Mouse (Mus musculus) embryonic fibroblast, embryonic 13.5 days (primary cell): ENCODE measurements around the gene Pla1a.

Source experiments
- CTCF ChIP-seq: IDR thresholded peaks from 2 replicates; pipeline ENCODE4 v1.5.1; 2011; ENCODE audit warnings: mild to moderate bottlenecking, control low read depth, low read length, moderate library complexity, borderline replicate concordance; ENCODE audit not compliant: insufficient read depth
- POLR2A ChIP-seq: IDR thresholded peaks from 2 replicates; pipeline ENCODE4 v1.6.1; 2011; ENCODE audit warnings: low read depth, mild to moderate bottlenecking, control low read depth, low read length, moderate library complexity

DNA sequence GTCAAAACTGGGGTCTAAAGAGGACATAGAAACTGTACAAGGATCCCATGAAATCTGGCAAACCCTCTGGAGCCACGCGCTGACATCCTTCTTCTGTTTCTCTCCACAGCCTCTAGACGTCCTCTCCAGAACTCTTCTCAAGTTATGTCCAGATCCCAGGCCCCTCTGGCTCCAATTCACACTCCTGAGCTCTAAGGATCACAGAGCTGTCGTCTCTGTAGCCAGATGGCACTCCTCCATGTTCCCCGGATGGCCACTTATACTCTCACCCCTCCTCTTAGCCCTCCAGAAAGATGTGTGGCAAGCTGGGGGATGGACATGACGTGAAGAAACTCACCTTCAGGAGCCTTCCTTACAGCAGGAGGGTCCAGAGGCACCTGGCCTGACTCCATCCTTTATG lies 55.4 kb downstream of the Pla1a start:
- TF ChIP-seq CTCF (no peak), POLR2A (no peak)
